Mouse (Mus musculus): Measurements from ENCODE around the gene Gm20661. TPM values are rescaled to one million over a fixed set of nuclear protein-coding genes. Genes with fewer than 3 reads are reported as not detected.
"Not testable (repeated sequence)": the region's sequence is repeated elsewhere in the genome, so short reads cannot be mapped to it uniquely, and the experiment has no call there.

The Gm20661 gene
- total RNA-seq, 2 experiments from 2014 or later, result 1.0 to 1.4 TPM

- DNase-seq (ENCODE audit: extremely low spot score in 1 of 2, low spot score in 1 of 2), result no peak
These were observed 11.6 kb downstream of the Gm20661 start for GRCm38 (mm10) chr9:107994464-107994863.

DNA sequence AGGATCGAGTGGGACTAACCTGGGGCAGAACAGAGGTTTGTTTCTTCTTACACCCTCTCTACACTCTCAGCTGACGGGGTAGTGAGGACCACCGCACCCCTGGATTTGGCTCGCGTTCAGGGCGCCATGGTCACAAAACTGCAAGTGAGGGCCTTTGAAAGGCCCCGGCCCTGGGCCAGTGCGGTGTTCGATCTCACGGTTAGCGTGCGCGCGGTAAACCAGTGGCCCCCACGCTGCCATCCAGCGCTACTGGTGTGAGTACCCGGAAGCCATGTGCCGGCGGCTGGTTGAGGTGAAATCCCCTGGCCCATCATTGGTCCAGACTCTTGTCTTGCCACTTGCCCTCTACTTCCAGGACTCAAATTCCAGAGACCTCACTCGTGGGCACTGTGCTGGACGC is 12.7 kb downstream of the Gm20661 start:
- DNase-seq (ENCODE audit: extremely low spot score in 1 of 2, low spot score in 1 of 2), result no peak

DNA sequence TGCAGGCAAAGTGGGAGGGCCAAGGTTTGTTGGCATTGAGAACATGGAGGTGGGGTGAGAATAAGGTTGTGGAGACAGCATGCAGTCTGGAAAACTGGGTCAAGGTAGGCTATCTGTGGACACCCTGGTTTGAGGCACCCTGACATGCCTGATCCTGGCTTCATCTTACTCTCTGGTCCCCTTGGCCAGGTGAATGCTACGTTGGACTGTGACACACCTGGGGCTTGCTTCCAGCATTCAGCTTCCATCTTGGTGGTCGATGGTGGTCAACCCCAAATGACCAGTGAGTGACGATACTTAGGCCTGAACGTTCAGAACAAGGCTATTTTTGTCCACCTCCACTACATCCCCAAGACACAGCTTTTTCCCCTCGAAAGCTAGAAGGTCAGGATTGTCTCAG is 13.2 kb downstream of the Gm20661 start, which contains the start of gene Gm20662:
Gm20662 (plus strand) TSS at position 301 of the 400 bp plus-strand sequence.
- no peak for DNase-seq (ENCODE audit: extremely low spot score in 1 of 2, low spot score in 1 of 2)

DNA sequence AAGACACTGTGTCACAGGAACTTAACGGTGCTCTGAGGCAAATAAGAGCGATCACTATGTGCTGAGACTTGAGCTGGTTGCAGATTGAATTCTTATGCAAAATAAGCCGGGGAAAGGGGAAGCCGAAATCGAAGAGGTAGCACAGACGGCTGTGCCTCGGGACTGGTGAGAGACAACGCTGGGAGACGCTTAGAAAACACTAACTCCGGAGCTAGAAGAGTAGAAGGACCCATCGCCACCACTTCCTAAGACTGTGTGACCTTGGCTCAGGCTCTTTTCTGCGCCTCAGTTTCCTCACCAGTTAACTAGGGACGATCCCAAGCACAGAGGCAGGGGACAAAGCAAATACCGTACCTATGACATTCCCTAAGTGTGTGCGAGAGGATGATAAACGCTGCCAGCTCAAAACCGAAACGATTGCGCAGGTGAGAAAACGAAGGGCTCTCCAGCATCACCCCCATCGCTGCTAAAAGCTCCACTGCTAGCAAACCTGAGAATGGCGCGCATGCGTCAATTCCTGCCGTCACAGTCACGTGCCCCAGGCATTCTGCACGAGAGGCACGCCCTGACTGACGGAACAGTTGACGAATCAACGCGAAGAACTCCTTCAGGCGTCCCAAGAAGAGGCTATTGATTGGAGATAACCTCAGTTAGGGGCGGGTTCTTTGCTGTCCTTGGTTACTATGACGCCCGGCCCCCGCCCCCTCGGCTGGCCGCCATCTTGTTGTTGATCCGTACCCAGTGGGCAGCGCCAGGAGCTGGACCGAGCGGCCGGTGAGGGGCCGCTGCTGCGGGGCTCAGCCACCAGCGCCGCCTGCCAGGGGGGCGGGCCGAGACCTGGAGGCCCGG is 19.3 kb downstream of the Gm20661 start, which contains the start of gene Ip6k1:
Ip6k1 (plus strand) TSS at position 580 of the 849 bp plus-strand sequence.
- DNase-seq (ENCODE audit: extremely low spot score in 1 of 2, low spot score in 1 of 2), result peak; percentile 99 to 100

DNA sequence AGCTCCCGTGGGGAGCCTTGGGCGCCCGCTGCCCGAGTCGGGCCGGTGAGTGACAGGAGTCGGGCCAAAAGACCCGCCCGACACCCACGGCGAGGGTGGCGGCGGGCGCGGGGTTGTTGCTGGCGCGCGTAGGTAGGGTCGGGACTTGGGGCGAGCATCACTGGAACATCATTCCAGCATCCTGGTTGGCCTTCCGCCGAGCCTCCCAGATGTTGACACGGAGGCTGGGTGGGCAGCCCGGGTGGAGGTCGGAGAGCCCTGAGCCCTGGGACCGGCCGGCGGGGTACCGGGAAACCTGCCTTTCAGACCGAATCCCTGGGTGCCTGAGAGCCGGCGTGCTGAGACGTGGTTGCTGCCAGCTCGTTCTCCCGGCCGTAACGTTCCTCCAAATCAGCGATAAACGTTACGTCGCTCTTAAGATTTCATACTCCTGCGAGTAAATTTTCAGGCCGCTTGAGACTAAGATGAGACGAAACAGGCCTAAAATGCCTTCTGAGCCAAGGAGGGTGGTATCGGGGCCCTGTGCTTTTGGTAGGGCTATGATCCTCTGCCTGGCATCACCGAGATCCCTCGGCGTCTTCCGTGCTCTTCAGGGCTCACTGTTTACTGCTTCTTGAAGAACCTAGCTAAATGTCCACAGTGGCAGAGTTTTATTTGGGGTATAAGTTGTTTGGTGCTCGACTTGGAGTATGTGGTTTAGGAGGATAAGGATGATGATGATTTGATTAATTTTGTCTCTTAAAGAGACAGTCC is 20.1 kb downstream of the Gm20661 start:
- DNase-seq (ENCODE audit: extremely low spot score in 1 of 2, low spot score in 1 of 2), result peak in 1 of 2 experiments; percentile 41

DNA sequence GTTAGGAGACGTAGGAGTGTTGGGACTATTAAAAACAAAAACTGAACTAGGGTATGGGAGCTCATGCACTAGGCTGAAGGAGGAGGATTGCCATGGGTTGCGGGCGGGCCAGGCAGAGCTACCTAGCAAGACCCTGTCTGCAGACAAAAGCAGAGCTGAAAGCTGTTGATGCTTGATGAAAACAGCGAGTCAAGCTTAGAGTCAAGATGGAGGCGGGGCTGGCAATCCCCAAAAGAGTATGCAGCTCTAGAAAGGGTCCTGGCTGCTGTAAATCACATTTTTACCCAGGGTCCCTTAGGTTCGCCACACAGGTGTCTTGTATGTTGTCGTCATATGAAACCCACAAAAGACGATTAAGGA is 20.7 kb downstream of the Gm20661 start:
- DNase-seq (ENCODE audit: extremely low spot score in 1 of 2, low spot score in 1 of 2), result no peak

- no peak for DNase-seq (ENCODE audit: extremely low spot score in 1 of 2, low spot score in 1 of 2)
These were observed 25.2 kb downstream of the Gm20661 start for GRCm38 (mm10) chr9:108008041-108008440.

- no peak for DNase-seq (ENCODE audit: extremely low spot score in 1 of 2, low spot score in 1 of 2)
These were observed 27.5 kb downstream of the Gm20661 start for GRCm38 (mm10) chr9:108010385-108010784.

GRCm38 (mm10) chr9:108013577-108013976 is 30.7 kb downstream of the Gm20661 start:
- not testable (repeated sequence) for DNase-seq (ENCODE audit: extremely low spot score in 1 of 2, low spot score in 1 of 2)

DNA sequence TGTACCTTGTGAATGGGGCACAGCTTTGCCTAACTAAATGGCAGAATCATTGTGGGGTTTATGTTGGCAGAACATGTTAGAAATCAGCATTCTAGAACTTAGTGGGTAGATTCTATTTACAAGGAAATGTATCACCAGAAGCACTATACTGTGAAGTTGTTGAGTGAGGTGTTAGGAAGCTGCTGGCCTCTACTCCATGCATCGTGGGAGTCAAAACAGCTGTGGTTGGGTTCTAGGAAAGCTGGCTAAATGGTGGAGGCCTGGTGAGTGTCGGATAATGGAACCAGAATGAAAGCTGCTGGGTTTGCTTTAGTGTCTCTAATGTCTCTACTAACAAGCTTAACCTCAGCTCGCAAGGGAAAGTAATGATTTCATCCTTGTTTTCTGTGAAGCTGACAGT is 34.3 kb downstream of the Gm20661 start:
- DNase-seq (ENCODE audit: extremely low spot score in 1 of 2, low spot score in 1 of 2), result no peak

GRCm38 (mm10) chr9:108020741-108021140 is 37.9 kb downstream of the Gm20661 start:
- DNase-seq (ENCODE audit: extremely low spot score in 1 of 2, low spot score in 1 of 2), result no peak

GRCm38 (mm10) chr9:108023216-108023615 is 40.4 kb downstream of the Gm20661 start:
- DNase-seq (ENCODE audit: extremely low spot score in 1 of 2, low spot score in 1 of 2), result no peak

DNA sequence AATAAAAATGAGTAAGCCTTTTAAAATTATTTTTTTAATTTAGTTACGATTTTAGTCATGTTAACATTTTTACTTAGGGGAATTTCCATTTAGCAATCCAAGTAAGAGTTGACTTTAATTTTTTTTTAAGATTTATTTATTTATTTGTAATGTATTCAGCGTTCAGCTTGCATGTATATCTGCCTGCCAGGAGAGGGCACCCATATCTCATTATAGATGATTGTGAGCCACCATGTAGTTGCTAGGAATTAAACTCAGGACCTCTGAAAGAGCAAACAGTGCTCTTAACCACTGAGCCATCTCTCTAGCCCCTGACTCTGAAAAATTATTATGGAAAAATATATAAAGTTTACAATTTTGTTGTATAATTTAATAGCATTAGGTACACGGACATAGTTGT is 43.7 kb downstream of the Gm20661 start:
- DNase-seq (ENCODE audit: extremely low spot score in 1 of 2, low spot score in 1 of 2), result no peak

DNA sequence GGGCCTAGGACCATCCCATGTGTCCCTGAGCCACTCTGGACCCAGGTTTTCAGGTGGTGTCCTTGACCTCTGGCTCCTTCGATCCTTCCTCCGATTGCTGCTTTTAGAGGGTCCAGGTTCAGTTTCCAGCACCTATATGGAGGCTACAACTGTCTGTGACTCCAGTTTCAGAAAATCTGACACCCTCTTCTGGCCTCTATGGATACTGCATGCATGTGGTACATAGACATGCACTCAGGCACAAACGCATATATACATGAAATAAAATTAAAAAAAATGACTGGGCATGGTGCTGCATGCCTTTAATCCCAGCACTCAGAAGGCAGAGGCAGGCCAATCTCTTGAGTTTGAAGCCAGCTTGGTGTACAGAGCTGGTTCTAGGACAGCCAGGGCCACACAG is 45.0 kb downstream of the Gm20661 start:
- no peak for DNase-seq (ENCODE audit: extremely low spot score in 1 of 2, low spot score in 1 of 2)

DNA sequence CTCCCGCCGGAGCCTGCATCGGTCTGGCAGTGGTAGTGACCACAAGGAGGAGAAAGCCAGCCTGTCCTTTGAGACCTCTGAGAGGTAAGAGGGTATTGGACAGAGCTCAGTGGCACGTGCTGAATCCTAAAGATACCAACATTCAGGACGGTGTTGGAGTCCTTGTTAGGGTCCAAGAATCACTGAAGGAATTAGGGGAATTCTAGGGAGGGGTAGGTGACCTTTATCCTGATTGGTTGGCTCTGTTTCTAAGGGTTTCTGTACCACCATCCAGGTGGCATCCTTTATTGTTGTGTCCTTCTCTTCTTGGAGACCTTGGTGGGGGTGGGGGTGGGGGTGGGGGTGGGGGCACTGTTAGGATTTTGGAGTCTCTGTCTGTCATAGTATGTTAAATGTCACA is 49.3 kb downstream of the Gm20661 start:
- DNase-seq (ENCODE audit: extremely low spot score in 1 of 2, low spot score in 1 of 2), result no peak

GRCm38 (mm10) chr9:108035331-108036156 is 52.7 kb downstream of the Gm20661 start:
- DNase-seq (ENCODE audit: extremely low spot score in 1 of 2, low spot score in 1 of 2), result no peak

Other genes starting within 250 kb of the Gm20661 start
- gene Rbm5, start 212.1 kb upstream of the Gm20661 start, total RNA-seq (2021), result 100 to 1,000 TPM; 117 to 159 TPM
- 10 to 100 TPM; 52.3 to 59.6 TPM for gene Rbm6, start 109.8 kb upstream of the Gm20661 start, total RNA-seq (2021)
- 10 to 100 TPM; 24.4 to 25.1 TPM for gene Mon1a, start 94.9 kb upstream of the Gm20661 start, total RNA-seq (2021)
- gene Mst1r, start 76.2 kb upstream of the Gm20661 start, total RNA-seq (2021), result 1 to 10 TPM; 1.6 to 2.6 TPM
- not detected for gene Actl11, start 54.6 kb upstream of the Gm20661 start, total RNA-seq (2021)
- gene Camkv, start 47.4 kb upstream of the Gm20661 start, total RNA-seq (2021), result 100 to 1,000 TPM; 509 to 559 TPM
- gene Traip, start 32.9 kb upstream of the Gm20661 start, total RNA-seq (2021), result 10 to 100 TPM; 17.2 to 19.1 TPM
- gene Uba7, start 7.6 kb upstream of the Gm20661 start, total RNA-seq (2021), result 1 to 10 TPM; 3.8 to 5.2 TPM
- 10 to 100 TPM; 12.0 to 13.6 TPM for gene Inka1, start 2.8 kb downstream of the Gm20661 start, total RNA-seq (2021)
- gene Cdhr4, start 9.4 kb downstream of the Gm20661 start, total RNA-seq (2021), result 1 to 10 TPM; 3.3 to 5.3 TPM
- gene Gm20662, start 13.3 kb downstream of the Gm20661 start, total RNA-seq (2021), result 1 to 10 TPM in 1 of 2 experiments, not detected in 1; 3.5 TPM
- gene Ip6k1, start 19.4 kb downstream of the Gm20661 start, total RNA-seq (2021), result 100 to 1,000 TPM; 220 to 228 TPM
- 10 to 100 TPM; 14.5 to 17.2 TPM for gene Gmppb, start 66.2 kb downstream of the Gm20661 start, total RNA-seq (2021)
- 1 to 10 TPM; 2.0 to 2.2 TPM for gene Amigo3, start 70.1 kb downstream of the Gm20661 start, total RNA-seq (2021)
- not detected for gene Mst1, start 97.4 kb downstream of the Gm20661 start, total RNA-seq (2021)
- gene Rnf123, start 100.3 kb downstream of the Gm20661 start, total RNA-seq (2021), result 10 to 100 TPM; 95.1 to 97.3 TPM
- 10 to 100 TPM; 32.0 to 32.7 TPM for gene Apeh, start 111.5 kb downstream of the Gm20661 start, total RNA-seq (2021)
- gene Bsn, start 207.3 kb downstream of the Gm20661 start, total RNA-seq (2021), result 100 to 1,000 TPM; 190 to 242 TPM